Mouse (Mus musculus): Measurements from ENCODE around the gene Ccnd3.

- TF ChIP-seq CTCF (conservative IDR thresholded peaks at IDR 0.05; ENCODE audit: insufficient read depth, insufficient read length, low read depth, low read length) (no peak), POLR2A (IDR thresholded peaks at IDR 0.05; ENCODE audit: low read depth, low read length) (no peak)
Measured at GRCm38 (mm10) chr17:47526856-47527520, 22.1 kb downstream of the Ccnd3 start.
